Mouse (Mus musculus): ENCODE measurements around the gene Gsdmc3. TPM values are rescaled to one million over a fixed set of nuclear protein-coding genes. Genes with fewer than 3 reads are reported as not detected.
"Not testable (repeated sequence)": the region's sequence is repeated elsewhere in the genome, so short reads cannot be mapped to it uniquely, and the experiment has no call there.

The Gsdmc3 gene
- not detected in 2 replicates for polyA plus RNA-seq (2015; fragmentation: Nextera tagmentation; extraction: Ambion mirVana)

- not testable (repeated sequence) for H3K9ac ChIP-seq; H3K27me3 ChIP-seq; H3K9me3 ChIP-seq; H3K4me3 ChIP-seq; ATAC-seq (ENCODE audit: insufficient number of reproducible peaks, insufficient read depth, low FRiP score, low TSS enrichment, low read depth); H3K4me2 ChIP-seq; H3K27ac ChIP-seq; H3K4me1 ChIP-seq; H3K36me3 ChIP-seq
- WGBS, result 92% methylated on average over 1 of the region's 3 CpGs
Observed at GRCm38 (mm10) chr15:63878458-63878857, at the start of gene Gsdmc3. Gsdmc3 (minus strand) TSS chr15:63878558.

GRCm38 (mm10) chr15:63926201-63926600, 47.8 kb upstream of the Gsdmc3 start:
- H3K9me3 ChIP-seq, result no peaks in the 10 kb centered on the region
- no peak for ATAC-seq (ENCODE audit: insufficient number of reproducible peaks, insufficient read depth, low FRiP score, low TSS enrichment, low read depth)
- no peak overlapping the region for H3K9ac ChIP-seq
- no peaks in the 10 kb centered on the region for H3K4me1 ChIP-seq
- H3K4me3 ChIP-seq, result no peak overlapping the region
- no peak overlapping the region for H3K4me2 ChIP-seq
- H3K27ac ChIP-seq, result no peak overlapping the region
- H3K36me3 ChIP-seq, result peaks cover 21% of the 10 kb centered on the region
- WGBS, result 91% methylated on average over 3 of the region's 3 CpGs
- no peaks in the 10 kb centered on the region for H3K27me3 ChIP-seq

- Histone ChIP-seq H3K4me3 (no peak overlapping the region), H3K36me3 (peaks cover 10% of the 10 kb centered on the region), H3K9ac (no peak overlapping the region), H3K9me3 (no peaks in the 10 kb centered on the region), H3K27me3 (no peaks in the 10 kb centered on the region), H3K4me2 (no peak overlapping the region), H3K4me1 (no peaks in the 10 kb centered on the region), H3K27ac (no peak overlapping the region)
- WGBS, result 92% methylated on average over 1 of the region's 1 CpGs
- no peak for ATAC-seq (ENCODE audit: insufficient number of reproducible peaks, insufficient read depth, low FRiP score, low TSS enrichment, low read depth)
Observed at GRCm38 (mm10) chr15:63924484-63924883, 46.1 kb upstream of the Gsdmc3 start.

- not testable (repeated sequence) for H3K27ac ChIP-seq; H3K36me3 ChIP-seq; ATAC-seq (ENCODE audit: insufficient number of reproducible peaks, insufficient read depth, low FRiP score, low TSS enrichment, low read depth); H3K4me2 ChIP-seq; H3K9me3 ChIP-seq; H3K4me1 ChIP-seq; H3K27me3 ChIP-seq; H3K9ac ChIP-seq; H3K4me3 ChIP-seq
- 64% methylated on average over 3 of the region's 5 CpGs for WGBS
Observed at GRCm38 (mm10) chr15:63921618-63922017, 43.3 kb upstream of the Gsdmc3 start.

GRCm38 (mm10) chr15:63919728-63920127, 41.4 kb upstream of the Gsdmc3 start:
- H3K27me3 ChIP-seq; H3K9me3 ChIP-seq; ATAC-seq (ENCODE audit: insufficient number of reproducible peaks, insufficient read depth, low FRiP score, low TSS enrichment, low read depth); H3K4me1 ChIP-seq; H3K36me3 ChIP-seq; H3K9ac ChIP-seq; H3K4me2 ChIP-seq; H3K4me3 ChIP-seq; H3K27ac ChIP-seq: not testable (repeated sequence)
- 73% methylated on average over 2 of the region's 2 CpGs for WGBS

- not testable (repeated sequence) for H3K4me2 ChIP-seq; ATAC-seq (ENCODE audit: insufficient number of reproducible peaks, insufficient read depth, low FRiP score, low TSS enrichment, low read depth); H3K4me3 ChIP-seq; H3K9ac ChIP-seq; H3K27me3 ChIP-seq; H3K9me3 ChIP-seq; H3K4me1 ChIP-seq; H3K27ac ChIP-seq; H3K36me3 ChIP-seq
- 88% methylated on average over 4 of the region's 4 CpGs for WGBS
Observed at GRCm38 (mm10) chr15:63916584-63916983, 38.2 kb upstream of the Gsdmc3 start.

- WGBS, result 73% methylated on average over 2 of the region's 2 CpGs
- H3K36me3 ChIP-seq; H3K9ac ChIP-seq; H3K27me3 ChIP-seq; H3K27ac ChIP-seq; H3K9me3 ChIP-seq; H3K4me3 ChIP-seq; ATAC-seq (ENCODE audit: insufficient number of reproducible peaks, insufficient read depth, low FRiP score, low TSS enrichment, low read depth); H3K4me2 ChIP-seq; H3K4me1 ChIP-seq: not testable (repeated sequence)
Observed at GRCm38 (mm10) chr15:63912197-63912596, 33.8 kb upstream of the Gsdmc3 start, which contains the start of gene Gsdmc4. Gsdmc4 (minus strand) TSS chr15:63912297.

GRCm38 (mm10) chr15:63909896-63910295, 31.5 kb upstream of the Gsdmc3 start:
- not testable (repeated sequence) for H3K27ac ChIP-seq, H3K27me3 ChIP-seq

GRCm38 (mm10) chr15:63895560-63896353, 17.4 kb upstream of the Gsdmc3 start:
- WGBS, result 39% methylated on average over 9 of the region's 9 CpGs
- not testable (repeated sequence) for ATAC-seq (ENCODE audit: insufficient number of reproducible peaks, insufficient read depth, low FRiP score, low TSS enrichment, low read depth); H3K27me3 ChIP-seq

More at GRCm38 (mm10) chr15:63909896-63910295, 31.5 kb upstream of the Gsdmc3 start:
- not testable (repeated sequence) for H3K9ac ChIP-seq; H3K36me3 ChIP-seq; H3K4me3 ChIP-seq; H3K4me2 ChIP-seq; H3K9me3 ChIP-seq; ATAC-seq (ENCODE audit: insufficient number of reproducible peaks, insufficient read depth, low FRiP score, low TSS enrichment, low read depth); H3K4me1 ChIP-seq

GRCm38 (mm10) chr15:63888440-63888839, 10.1 kb upstream of the Gsdmc3 start:
- H3K4me2 ChIP-seq; ATAC-seq (ENCODE audit: insufficient number of reproducible peaks, insufficient read depth, low FRiP score, low TSS enrichment, low read depth); H3K36me3 ChIP-seq; H3K4me3 ChIP-seq; H3K9me3 ChIP-seq; H3K27me3 ChIP-seq; H3K9ac ChIP-seq; H3K4me1 ChIP-seq; H3K27ac ChIP-seq: not testable (repeated sequence)
- 70% methylated on average over 5 of the region's 5 CpGs for WGBS

More at GRCm38 (mm10) chr15:63895560-63896353, 17.4 kb upstream of the Gsdmc3 start:
- not testable (repeated sequence) for H3K9ac ChIP-seq, H3K9me3 ChIP-seq, H3K4me2 ChIP-seq, H3K36me3 ChIP-seq, H3K4me3 ChIP-seq, H3K4me1 ChIP-seq, H3K27ac ChIP-seq

GRCm38 (mm10) chr15:63887949-63888348, 9.6 kb upstream of the Gsdmc3 start:
- no CpG with 5 or more reads among the region's 5 CpGs for WGBS
- not testable (repeated sequence) for H3K36me3 ChIP-seq; ATAC-seq (ENCODE audit: insufficient number of reproducible peaks, insufficient read depth, low FRiP score, low TSS enrichment, low read depth); H3K4me3 ChIP-seq; H3K9ac ChIP-seq; H3K27me3 ChIP-seq; H3K9me3 ChIP-seq; H3K27ac ChIP-seq; H3K4me1 ChIP-seq; H3K4me2 ChIP-seq

GRCm38 (mm10) chr15:63876160-63876559, 2.2 kb downstream of the Gsdmc3 start:
- not testable (repeated sequence) for H3K9ac ChIP-seq; H3K27me3 ChIP-seq; H3K4me3 ChIP-seq; H3K4me2 ChIP-seq; H3K4me1 ChIP-seq; H3K9me3 ChIP-seq; H3K36me3 ChIP-seq; ATAC-seq (ENCODE audit: insufficient number of reproducible peaks, insufficient read depth, low FRiP score, low TSS enrichment, low read depth); H3K27ac ChIP-seq

All from embryonic facial prominence, embryonic 13.5 days (tissue).